Mouse (Mus musculus) retina, postnatal 7 days (tissue): ENCODE measurements around the gene Agtrap.
A peak's percentile ranks its signal among the peaks of the same experiment; 100 is the strongest.
"Not testable (repeated sequence)": the region's sequence is repeated elsewhere in the genome, so short reads cannot be mapped to it uniquely, and the experiment has no call there.

Experiments used
- DNase-seq: peaks from one replicate; pipeline ENCODE4 v3.0.0-alpha.2; 2012; ENCODE audit warnings: low read depth, low spot score

The Agtrap gene

DNA sequence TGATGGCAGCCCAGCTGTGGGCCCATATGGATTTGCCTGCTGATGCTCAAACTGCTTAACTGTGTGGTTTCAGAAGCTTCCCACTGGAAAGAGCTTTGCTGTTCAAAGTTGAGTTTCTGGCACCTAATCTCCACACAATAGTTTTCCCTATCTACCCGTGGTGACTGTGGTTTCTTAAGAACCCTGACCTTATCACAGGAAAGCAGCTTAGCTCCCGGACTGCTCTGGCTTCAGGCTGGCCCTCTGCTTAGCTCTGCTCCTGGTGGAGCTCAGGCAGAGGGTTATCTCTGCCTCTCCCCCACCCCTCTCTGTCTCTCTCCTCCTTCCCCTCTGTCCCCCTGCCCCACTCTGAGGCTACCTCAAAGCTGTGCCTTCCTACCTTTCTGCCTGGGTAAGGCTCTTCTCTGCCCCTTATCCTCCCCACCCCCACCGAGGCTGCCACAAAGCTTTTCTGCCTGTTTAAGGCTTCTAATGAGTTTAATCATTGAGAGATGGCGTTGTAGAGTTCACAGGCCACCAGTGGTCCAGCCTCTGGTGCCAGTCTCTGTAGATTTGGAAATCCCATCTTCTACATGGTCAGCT is 41.3 kb downstream of the Agtrap start:
- DNase-seq: no peak

DNA sequence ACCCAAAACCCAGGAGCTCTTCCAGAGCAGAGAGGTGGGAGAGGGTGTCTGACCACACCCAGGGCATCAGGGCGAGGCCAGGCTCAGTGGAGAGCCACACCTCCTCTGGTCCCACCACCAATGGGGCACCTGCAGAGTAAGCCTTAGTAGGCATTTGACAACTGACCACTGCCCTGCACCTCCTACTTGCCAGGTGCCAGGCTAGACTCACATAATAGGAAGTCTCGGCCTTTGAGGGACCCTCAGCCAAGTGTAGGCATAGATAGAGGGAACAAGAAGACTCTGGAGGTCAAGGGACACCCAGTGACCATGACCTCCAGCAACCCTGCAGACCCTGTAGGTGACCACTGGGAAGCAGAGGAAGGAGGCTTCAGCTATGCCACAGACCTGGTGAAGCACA is 43.7 kb downstream of the Agtrap start:
- no peak for DNase-seq

DNA sequence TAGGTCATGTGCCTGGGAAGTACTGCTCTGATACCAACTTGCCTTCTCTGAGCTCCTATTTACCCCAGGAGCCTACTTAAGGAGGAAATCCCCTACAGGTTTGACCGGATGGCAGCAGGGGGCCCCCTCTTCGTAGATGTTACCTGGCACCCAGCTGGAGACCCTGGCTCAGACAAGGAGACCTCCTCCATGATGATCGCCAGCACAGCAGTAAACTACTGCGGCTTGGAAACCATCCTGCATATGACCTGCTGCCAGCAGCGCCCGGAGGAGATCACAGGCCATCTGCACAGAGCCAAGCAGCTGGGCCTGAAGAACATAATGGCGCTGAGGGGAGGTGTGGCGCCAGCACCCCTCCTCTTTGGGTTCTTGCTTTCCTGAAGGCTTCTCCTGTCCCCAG is 44.5 kb downstream of the Agtrap start:
- not testable (repeated sequence) for DNase-seq

- DNase-seq: no peak
These were observed 46.1 kb downstream of the Agtrap start for GRCm38 (mm10) chr4:148041611-148042191.

- no peak for DNase-seq
These were observed 46.8 kb downstream of the Agtrap start for GRCm38 (mm10) chr4:148040933-148041610.

GRCm38 (mm10) chr4:148040029-148040830 is 47.6 kb downstream of the Agtrap start:
- DNase-seq: no peak

DNA sequence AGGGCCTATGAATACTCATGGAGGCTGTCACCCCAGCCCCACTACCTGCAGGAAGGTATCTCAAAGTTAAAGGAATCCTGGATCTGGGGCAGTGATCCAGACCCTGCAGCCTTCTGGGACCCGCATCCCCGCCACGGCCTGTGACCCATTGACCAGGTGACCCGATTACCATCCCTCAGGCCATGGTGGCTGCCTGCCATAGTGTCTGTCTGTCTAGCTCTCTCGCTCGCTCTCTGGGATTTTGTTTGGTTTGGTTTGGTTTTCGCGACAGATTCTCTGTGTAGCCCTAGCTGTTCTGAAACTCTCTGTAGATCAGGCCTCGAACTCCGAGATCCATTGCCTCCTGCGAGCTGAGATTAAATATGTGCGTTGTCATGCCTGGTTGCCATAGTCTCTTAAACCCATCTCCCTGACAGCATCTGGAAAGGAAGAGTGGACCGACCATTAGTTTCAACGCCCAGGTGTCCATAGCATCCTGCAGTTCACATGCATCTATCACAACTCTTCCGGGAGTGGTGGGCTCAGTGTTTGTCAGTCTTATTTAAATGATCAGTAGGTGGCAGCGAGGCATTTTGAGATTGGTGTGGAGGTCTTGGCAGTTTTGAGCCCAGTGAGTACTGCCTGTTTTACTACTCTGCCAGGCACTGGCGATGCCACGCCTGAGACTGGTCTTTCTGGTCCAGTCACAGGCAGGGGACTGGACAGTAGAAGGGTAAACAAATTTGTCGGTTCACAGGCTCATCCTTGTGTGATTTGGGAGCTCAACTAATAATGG is 48.4 kb downstream of the Agtrap start:
- DNase-seq: no peak

- DNase-seq: peak; percentile 98
These were observed 49.1 kb downstream of the Agtrap start, which contains the start of the genes Clcn6 and Mthfr for GRCm38 (mm10) chr4:148038600-148039253. Clcn6 (minus strand) TSS chr4:148038821. Mthfr (plus strand) TSS chr4:148039077.

DNA sequence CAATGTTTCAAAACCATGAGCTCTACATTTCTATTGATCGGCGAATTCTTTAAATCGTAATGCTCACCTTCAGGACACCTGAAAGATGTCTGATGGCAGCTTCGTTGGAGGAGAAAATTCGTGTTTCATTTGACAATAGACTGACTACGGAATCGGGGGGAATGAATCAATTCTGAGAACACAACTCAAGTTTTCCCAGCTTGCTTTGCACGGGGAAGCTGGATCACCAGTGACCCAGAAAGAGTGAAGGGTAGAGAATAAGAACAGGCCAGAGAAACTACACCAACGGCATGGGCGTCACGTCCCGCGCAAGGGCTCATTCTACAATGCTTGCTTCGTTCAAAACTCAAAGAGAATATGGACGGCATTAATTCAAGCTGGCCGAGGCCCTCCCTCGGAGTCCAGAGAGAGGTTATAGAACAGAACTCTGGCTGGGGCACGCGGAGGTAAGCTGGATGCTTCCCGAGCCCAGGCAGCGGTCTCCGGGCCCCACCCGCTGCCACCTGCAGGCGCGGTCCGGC is 49.7 kb downstream of the Agtrap start:
- no peak for DNase-seq

DNA sequence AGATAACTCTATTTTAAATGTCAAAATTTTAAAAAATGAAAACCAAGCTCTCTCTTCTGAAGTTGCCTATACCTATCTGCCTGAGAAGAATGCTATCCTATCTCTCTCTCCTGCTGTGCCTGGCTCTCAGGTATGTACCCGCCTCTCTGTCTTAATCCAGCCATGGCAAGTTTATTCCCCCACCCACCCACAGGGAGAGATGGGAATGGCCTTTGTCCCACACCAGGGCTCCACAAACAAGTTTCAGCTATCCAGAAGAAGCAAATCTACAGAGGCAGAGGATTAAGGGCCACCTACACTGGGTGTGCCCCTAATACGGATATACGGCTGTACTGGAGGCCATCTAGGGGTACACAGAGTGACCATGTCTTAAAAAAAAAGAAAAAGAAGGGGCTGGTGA is 52.4 kb downstream of the Agtrap start:
- DNase-seq: no peak

- no peak for DNase-seq
These were observed 53.9 kb downstream of the Agtrap start for GRCm38 (mm10) chr4:148033858-148034410.

DNA sequence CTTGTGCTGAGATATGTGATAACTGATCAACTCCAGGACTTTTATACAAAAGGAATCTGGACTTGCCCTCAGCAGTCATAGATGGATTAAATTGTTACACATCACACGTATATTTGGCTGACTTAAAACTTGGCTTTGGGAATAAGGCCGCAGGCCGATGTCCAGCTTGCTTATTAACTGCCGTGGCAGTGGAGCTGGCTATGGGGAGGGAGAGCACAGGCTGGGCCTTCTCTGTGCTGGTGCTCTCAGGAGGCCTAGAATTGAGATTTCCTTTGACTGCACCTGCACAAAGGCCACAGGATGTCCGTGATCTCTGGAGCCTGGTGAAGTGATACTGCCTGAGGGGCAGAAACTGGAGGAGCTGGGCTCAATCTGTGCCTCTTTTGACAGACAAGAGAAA is 57.3 kb downstream of the Agtrap start:
- no peak for DNase-seq

GRCm38 (mm10) chr4:148029297-148029696 is 58.5 kb downstream of the Agtrap start:
- no peak for DNase-seq
